Mouse (Mus musculus) stomach, embryonic 16.5 days (tissue): ENCODE measurements at regions not wholly inside any gene's neighbourhood (a gene's known extent, or its start where the extent isn't known, plus 50 kb on each side); places are given as distances from the start of the nearest gene placed in this dataset.

Experiments
- ATAC-seq: fragments of 200-750 bp; cut with Nextera tagmentation; 2 replicates; pipeline ENCODE4 v1.8.0; 2017; ENCODE audit warnings: moderate number of reproducible peaks, moderate TSS enrichment; ENCODE audit not compliant: insufficient read depth, low FRiP score
- H3K27ac ChIP-seq: fragments of 300-500 bp; sonication (generic); 2 replicates; pipeline ENCODE4 v1.5.1; 2014; ENCODE audit warnings: low read length
- H3K27me3 ChIP-seq: fragments of 300-500 bp; sonication (generic); 2 replicates; pipeline ENCODE4 v1.6.1; 2014; ENCODE audit warnings: low read length, control low read depth, mixed read lengths; ENCODE audit not compliant: control insufficient read depth, insufficient read depth
- H3K36me3 ChIP-seq: fragments of 300-500 bp; sonication (generic); 2 replicates; pipeline ENCODE4 v1.6.1; 2014; ENCODE audit warnings: low read length; ENCODE audit not compliant: control insufficient read depth, insufficient read depth
- H3K4me1 ChIP-seq: fragments of 300-500 bp; sonication (generic); 2 replicates; pipeline ENCODE4 v1.6.1; 2014; ENCODE audit warnings: low read length, control low read depth, mixed read lengths; ENCODE audit not compliant: control insufficient read depth, insufficient read depth
- H3K4me2 ChIP-seq: fragments of 300-500 bp; sonication (generic); 2 replicates; pipeline ENCODE4 v1.6.1; 2014; ENCODE audit warnings: low read depth, low read length, mixed read lengths
- H3K4me3 ChIP-seq: fragments of 300-500 bp; sonication (generic); replicated peaks from 2 replicates; pipeline ENCODE4 v1.5.1; 2014; ENCODE audit warnings: mild to moderate bottlenecking, low read length
- H3K9ac ChIP-seq: fragments of 300-500 bp; sonication (generic); 2 replicates; pipeline ENCODE4 v1.6.1; 2014; ENCODE audit warnings: low read length
- H3K9me3 ChIP-seq: fragments of 300-500 bp; sonication (generic); replicated peaks from 2 replicates; pipeline ENCODE4 v1.6.1; 2016; ENCODE audit warnings: low read length, control low read depth; ENCODE audit not compliant: control insufficient read depth
- WGBS: fragments of 180-500 bp; shearing (Covaris S2); extraction: QIAGEN DNeasy Blood & Tissue Kit; methylation state at CpG from one replicate; pipeline ENCODE4 v1.1.7; 2014; 5-methylcytosine and 5-hydroxymethylcytosine counted together

GRCm38 (mm10) chr12:10873716-10874401 is 277.0 kb downstream of the Kcns3 start:
- ATAC-seq, result no peak
- Histone ChIP-seq H3K4me1 (no peaks in the 10 kb centered on the region), H3K27me3 (no peaks in the 10 kb centered on the region), H3K27ac (no peak overlapping the region), H3K4me2 (no peak overlapping the region), H3K9me3 (no peaks in the 10 kb centered on the region), H3K9ac (no peak overlapping the region), H3K4me3 (no peak overlapping the region), H3K36me3 (no peaks in the 10 kb centered on the region)
- 75% methylated on average over 4 of the region's 4 CpGs for whole genome bisulfite sequencing

DNA sequence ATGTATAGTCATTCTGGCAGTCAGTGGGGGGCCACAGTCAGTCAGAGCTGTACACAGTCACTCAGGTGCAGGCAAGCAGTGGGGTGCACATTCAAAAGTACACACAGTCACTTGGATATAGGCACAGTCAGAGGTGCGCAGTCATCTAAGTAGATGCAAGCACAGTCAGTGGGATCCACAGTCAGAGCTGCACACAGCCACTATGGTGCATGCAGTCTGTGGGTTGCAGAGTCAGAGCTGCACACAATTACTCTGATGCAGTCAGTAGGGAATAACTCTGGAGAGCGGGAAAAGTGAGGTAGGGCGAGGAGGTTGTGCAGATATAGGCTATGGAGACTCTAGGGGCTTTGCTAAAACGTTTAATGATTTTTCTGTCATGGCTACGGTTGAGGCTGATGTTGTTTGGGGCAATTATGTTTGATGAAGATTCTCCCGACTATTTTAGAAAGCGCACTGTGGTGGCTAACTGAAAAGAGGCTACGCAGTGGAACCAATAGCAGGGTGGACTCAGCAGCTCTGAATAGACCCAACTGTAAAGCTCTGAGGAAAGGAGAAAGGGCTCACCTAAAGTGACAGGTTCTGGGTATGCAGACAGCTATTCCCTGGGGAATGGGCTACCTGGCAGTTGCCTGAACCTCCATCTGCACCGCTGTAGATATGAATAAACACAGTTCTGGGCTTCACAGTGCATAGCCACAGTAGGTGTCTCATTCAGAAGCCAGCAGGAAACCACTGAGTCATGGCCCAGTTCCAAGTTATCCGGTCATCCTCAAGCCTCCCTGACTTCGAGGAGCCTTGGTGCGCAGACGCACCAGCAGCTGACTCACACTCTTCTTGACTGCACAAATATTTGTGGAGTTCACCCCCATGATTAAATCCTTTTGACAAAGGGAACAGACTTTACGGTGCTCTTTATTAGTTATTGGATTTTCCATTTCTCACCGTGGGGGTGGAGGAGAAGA is 282.9 kb downstream of the Kcns3 start:
- no peaks in the 10 kb centered on the region for H3K27me3 ChIP-seq
- no peak overlapping the region for H3K4me2 ChIP-seq
- H3K9me3 ChIP-seq, result no peaks in the 10 kb centered on the region
- no peak overlapping the region for H3K4me3 ChIP-seq
- H3K27ac ChIP-seq, result no peak overlapping the region
- 66% methylated on average over 15 of the region's 15 CpGs for WGBS
- no peaks in the 10 kb centered on the region for H3K4me1 ChIP-seq
- no peaks in the 10 kb centered on the region for H3K36me3 ChIP-seq
- H3K9ac ChIP-seq, result no peak overlapping the region
- ATAC-seq, result no peak

DNA sequence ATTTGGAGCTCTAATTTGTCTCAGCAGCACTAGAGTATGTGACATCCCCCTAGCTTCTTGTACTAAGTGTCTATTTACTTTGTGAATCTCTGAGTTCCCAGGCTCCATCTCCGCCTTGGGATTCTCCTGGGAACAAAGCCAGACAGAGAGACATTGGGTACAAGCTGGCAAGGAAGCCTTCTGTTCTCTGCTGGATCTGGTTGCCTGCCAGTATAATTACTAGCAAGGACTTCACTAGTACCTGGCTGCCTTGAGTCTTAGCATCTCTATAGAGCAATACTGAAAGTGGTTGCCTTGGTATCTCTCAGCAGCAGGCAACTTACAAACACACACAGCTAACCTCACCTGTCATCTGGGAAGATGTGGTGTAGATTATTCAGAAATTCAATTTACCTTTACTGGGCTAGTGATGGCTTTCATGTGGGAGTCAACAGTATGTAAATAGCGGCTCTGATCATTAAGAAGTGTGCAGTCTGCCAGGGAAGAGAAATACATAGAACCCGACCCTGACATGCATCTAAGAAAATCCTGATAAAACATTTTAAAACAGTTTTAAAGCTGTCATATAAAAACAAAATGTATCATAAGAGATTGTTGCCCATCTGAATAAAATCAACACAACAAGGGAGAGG is 283.8 kb downstream of the Kcns3 start:
- H3K27me3 ChIP-seq, result no peaks in the 10 kb centered on the region
- WGBS, result 68% methylated on average over 3 of the region's 3 CpGs
- ATAC-seq, result no peak

GRCm38 (mm10) chr12:10865294-10865693 is 285.6 kb downstream of the Kcns3 start:
- 52% methylated on average over 2 of the region's 2 CpGs for WGBS
- Histone ChIP-seq H3K4me1 (no peaks in the 10 kb centered on the region), H3K9me3 (no peaks in the 10 kb centered on the region), H3K9ac (no peak overlapping the region), H3K27me3 (no peaks in the 10 kb centered on the region), H3K4me3 (no peak overlapping the region), H3K36me3 (no peaks in the 10 kb centered on the region), H3K27ac (no peak overlapping the region), H3K4me2 (no peak overlapping the region)
- ATAC-seq, result no peak

More for the DNA sequence above, 283.8 kb downstream of the Kcns3 start:
- Histone ChIP-seq H3K9me3 (no peaks in the 10 kb centered on the region), H3K4me3 (no peak overlapping the region), H3K36me3 (no peaks in the 10 kb centered on the region), H3K9ac (no peak overlapping the region), H3K27ac (no peak overlapping the region), H3K4me1 (no peaks in the 10 kb centered on the region), H3K4me2 (no peak overlapping the region)

- no peaks in the 10 kb centered on the region for H3K27me3 ChIP-seq
- H3K9me3 ChIP-seq, result no peaks in the 10 kb centered on the region
- no peaks in the 10 kb centered on the region for H3K36me3 ChIP-seq
- no peak for ATAC-seq
- 85% methylated on average over 2 of the region's 2 CpGs for WGBS
- H3K4me2 ChIP-seq, result no peak overlapping the region
- H3K27ac ChIP-seq, result no peak overlapping the region
- no peak overlapping the region for H3K9ac ChIP-seq
- H3K4me1 ChIP-seq, result no peaks in the 10 kb centered on the region
- H3K4me3 ChIP-seq, result no peak overlapping the region
These were observed 330.5 kb downstream of the Kcns3 start for GRCm38 (mm10) chr12:10820335-10820734.

GRCm38 (mm10) chr12:10818083-10818482 is 332.8 kb downstream of the Kcns3 start:
- WGBS, result 10% methylated on average over 2 of the region's 2 CpGs
- Histone ChIP-seq H3K36me3 (no peaks in the 10 kb centered on the region), H3K4me2 (no peak overlapping the region), H3K9me3 (no peaks in the 10 kb centered on the region), H3K9ac (no peak overlapping the region), H3K4me3 (no peak overlapping the region), H3K27ac (no peak overlapping the region), H3K27me3 (no peaks in the 10 kb centered on the region), H3K4me1 (no peaks in the 10 kb centered on the region)
- ATAC-seq, result no peak

DNA sequence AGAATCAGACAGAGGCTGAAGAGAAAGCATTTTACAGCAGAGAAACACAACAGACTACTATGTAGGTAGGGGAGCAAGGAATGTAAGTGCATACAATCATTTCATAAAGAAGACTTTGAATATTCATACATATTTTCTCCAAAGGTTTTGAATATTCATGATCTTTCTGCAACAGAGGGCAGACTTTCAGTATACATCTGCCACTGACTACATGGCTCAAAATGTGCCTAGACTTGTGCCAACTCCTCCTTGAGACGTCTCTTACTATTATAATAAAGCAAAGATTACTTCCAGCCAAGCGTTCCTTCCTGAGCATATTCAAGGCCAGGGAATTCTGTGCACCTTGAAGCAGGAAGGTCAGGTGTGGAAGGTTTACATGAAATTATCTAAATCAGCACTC is 333.3 kb downstream of the Kcns3 start:
- H3K4me1 ChIP-seq, result no peaks in the 10 kb centered on the region
- no peak overlapping the region for H3K27ac ChIP-seq
- H3K4me3 ChIP-seq, result no peak overlapping the region
- no peak for ATAC-seq
- H3K9ac ChIP-seq, result no peak overlapping the region
- 83% methylated on average over 2 of the region's 2 CpGs for WGBS
- no peaks in the 10 kb centered on the region for H3K36me3 ChIP-seq
- H3K27me3 ChIP-seq, result no peaks in the 10 kb centered on the region
- H3K4me2 ChIP-seq, result no peak overlapping the region
- no peaks in the 10 kb centered on the region for H3K9me3 ChIP-seq

- Histone ChIP-seq H3K36me3 (no peaks in the 10 kb centered on the region), H3K4me1 (no peaks in the 10 kb centered on the region), H3K27me3 (no peaks in the 10 kb centered on the region), H3K27ac (no peak overlapping the region), H3K4me3 (no peak overlapping the region), H3K9me3 (no peaks in the 10 kb centered on the region), H3K4me2 (no peak overlapping the region), H3K9ac (no peak overlapping the region)
- ATAC-seq, result no peak
These were observed 340.3 kb downstream of the Kcns3 start for GRCm38 (mm10) chr12:10810597-10810996.

- no peak overlapping the region for H3K4me2 ChIP-seq
- 52% methylated on average over 2 of the region's 2 CpGs for WGBS
- no peak overlapping the region for H3K27ac ChIP-seq
- no peaks in the 10 kb centered on the region for H3K4me1 ChIP-seq
- ATAC-seq, result no peak
- no peaks in the 10 kb centered on the region for H3K27me3 ChIP-seq
- H3K4me3 ChIP-seq, result no peak overlapping the region
- H3K9ac ChIP-seq, result no peak overlapping the region
- H3K36me3 ChIP-seq, result no peaks in the 10 kb centered on the region
- H3K9me3 ChIP-seq, result no peaks in the 10 kb centered on the region
These were observed 346.4 kb downstream of the Kcns3 start for GRCm38 (mm10) chr12:10804491-10804890.
